Mouse (Mus musculus) ES-Bruce4 (cell line): Measurements from ENCODE around the gene Zer1. TPM values are rescaled to one million over a fixed set of nuclear protein-coding genes. Genes with fewer than 3 reads are reported as not detected.

Experiments
- H3K27ac ChIP-seq: 2 replicates; pipeline ENCODE4 v1.5.1; 2012; ENCODE audit warnings: low read length, inconsistent platforms; ENCODE audit not compliant: insufficient read depth
- H3K27me3 ChIP-seq: 2 replicates; pipeline ENCODE4 v1.6.1; 2012; ENCODE audit warnings: mild to moderate bottlenecking, low read length, inconsistent platforms; ENCODE audit not compliant: control insufficient read depth, poor library complexity, insufficient read depth, severe bottlenecking
- H3K36me3 ChIP-seq: 2 replicates; pipeline ENCODE4 v1.6.1; 2012; ENCODE audit warnings: inconsistent platforms, mild to moderate bottlenecking, low read length, moderate library complexity; ENCODE audit not compliant: control insufficient read depth, poor library complexity, insufficient read depth, severe bottlenecking
- H3K4me1 ChIP-seq: one replicate; pipeline ENCODE4 v1.8.1; 2011; ENCODE audit warnings: low read length; ENCODE audit not compliant: control insufficient read depth, insufficient read depth
- H3K4me3 ChIP-seq: 2 replicates; pipeline ENCODE4 v1.5.1; 2011; ENCODE audit warnings: low read depth, mild to moderate bottlenecking, low read length
- H3K9ac ChIP-seq: 2 replicates; pipeline ENCODE4 v1.6.1; 2012; ENCODE audit warnings: low read depth, mild to moderate bottlenecking, inconsistent platforms; ENCODE audit not compliant: poor library complexity, severe bottlenecking
- H3K9me3 ChIP-seq: replicated peaks from 2 replicates; pipeline ENCODE4 v1.6.1; 2012; ENCODE audit warnings: mild to moderate bottlenecking, low read length, inconsistent platforms; ENCODE audit not compliant: control insufficient read depth, poor library complexity, insufficient read depth, severe bottlenecking
- CTCF ChIP-seq: IDR thresholded peaks from one replicate; pipeline ENCODE4 v1.8.1; 2011; ENCODE audit warnings: low read depth, low read length
- EP300 ChIP-seq: IDR thresholded peaks from 2 replicates; pipeline ENCODE4 v1.6.1; 2011; ENCODE audit warnings: low read depth, low read length; ENCODE audit not compliant: insufficient read depth
- POLR2A ChIP-seq: IDR thresholded peaks from one replicate; pipeline ENCODE4 v1.8.1; 2011; ENCODE audit warnings: low read length; ENCODE audit not compliant: insufficient read depth
- polyA plus RNA-seq: library from polyadenylated mRNA; stranded (reverse); fragments of >200 nt; gene quantifications from 2 replicates; pipeline ENCODE4 v1.2.4, GENCODE M21; 2011; ENCODE audit warnings: low read depth; ENCODE audit not compliant: missing spikeins, insufficient read depth, insufficient read length

The Zer1 gene
- polyA plus RNA-seq, 1 experiment = 33.8 TPM

DNA sequence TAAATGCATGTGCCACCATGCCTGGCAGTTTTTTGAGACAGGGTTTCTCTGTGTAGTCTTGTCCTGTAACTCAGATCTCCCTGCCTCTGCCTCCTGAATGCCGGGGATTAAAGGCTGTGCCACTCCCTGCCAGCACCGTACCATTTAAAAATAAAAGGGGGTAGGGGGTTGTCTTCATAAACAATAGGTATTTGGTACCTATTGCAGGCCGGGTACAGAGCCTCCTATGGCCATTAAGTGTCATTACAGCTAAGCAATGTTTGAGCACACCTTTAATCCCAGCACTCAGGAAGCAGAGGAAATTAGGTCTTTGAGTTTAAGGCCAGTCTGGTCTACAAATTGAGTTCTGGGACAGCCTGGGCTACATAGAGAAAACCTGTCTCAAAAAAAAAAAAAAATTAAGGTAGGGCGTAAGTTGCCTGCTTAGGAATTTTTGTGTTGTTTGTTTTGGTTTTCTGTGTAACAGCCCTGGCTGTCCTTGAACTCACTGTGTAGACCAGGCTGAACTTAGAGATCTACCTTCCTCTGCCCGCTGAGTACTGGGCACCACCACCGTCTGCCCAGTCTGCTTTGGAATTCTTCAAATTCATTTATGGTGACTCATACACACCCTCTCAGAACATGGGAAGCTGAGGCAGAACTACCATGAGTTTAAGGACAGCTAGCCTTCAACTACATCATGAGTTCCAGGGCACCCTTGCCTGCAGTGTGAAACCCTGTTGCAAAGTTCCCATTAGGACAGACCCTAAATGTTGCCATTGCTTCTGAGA, 72.2 kb downstream of the Zer1 start:
- H3K9me3 ChIP-seq = no peaks in the 10 kb centered on the region
- TF ChIP-seq EP300 = no peak
- no peak overlapping the region for H3K27ac ChIP-seq
- H3K27me3 ChIP-seq = no peaks in the 10 kb centered on the region
- no peak overlapping the region for H3K9ac ChIP-seq
- no peaks in the 10 kb centered on the region for H3K36me3 ChIP-seq
- no peaks in the 10 kb centered on the region for H3K4me1 ChIP-seq
- H3K4me3 ChIP-seq = no peak overlapping the region

GRCm38 (mm10) chr2:30049831-30050230, 74.6 kb downstream of the Zer1 start:
- H3K36me3 ChIP-seq = no peaks in the 10 kb centered on the region
- TF ChIP-seq EP300 (no peak), CTCF (no peak), POLR2A (no peak)
- no peaks in the 10 kb centered on the region for H3K27me3 ChIP-seq
- H3K4me1 ChIP-seq = no peaks in the 10 kb centered on the region
- H3K9ac ChIP-seq = peak overlapping the region; percentile 79
- H3K27ac ChIP-seq = peak overlapping the region; percentile 57
- H3K9me3 ChIP-seq = no peaks in the 10 kb centered on the region
- H3K4me3 ChIP-seq = no peak overlapping the region

DNA sequence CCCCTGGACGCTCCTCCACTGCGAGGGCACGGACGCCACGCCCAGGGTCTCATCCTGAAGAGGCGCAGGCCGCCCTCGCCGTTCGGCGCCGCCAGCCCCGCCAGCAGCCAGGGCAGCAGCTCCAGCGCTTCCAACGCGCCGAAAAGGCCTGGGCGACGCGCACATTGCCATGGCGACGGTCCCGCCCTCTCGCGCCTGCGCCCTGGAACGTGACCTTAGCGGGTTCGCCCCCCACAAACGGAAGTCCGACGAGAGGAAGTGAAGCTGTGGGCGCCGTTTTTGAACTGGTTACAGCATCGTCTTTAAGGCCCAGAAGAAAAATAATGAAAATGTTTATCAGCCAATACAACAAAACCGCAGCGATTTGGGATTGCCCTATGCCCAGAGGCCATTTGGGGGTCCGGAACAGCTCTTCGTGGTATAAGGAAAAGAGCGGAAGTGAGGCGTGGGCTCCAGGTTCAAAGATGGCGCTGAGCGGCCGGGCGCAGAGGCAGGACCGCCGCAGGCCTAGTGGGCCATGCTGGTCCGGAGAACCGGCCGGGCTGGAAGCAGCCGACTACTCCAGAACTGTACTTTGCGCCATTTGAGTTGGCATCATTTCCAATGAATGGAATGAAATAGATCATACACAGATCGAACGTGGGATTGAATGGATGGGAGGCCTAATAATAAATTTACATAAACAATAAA, 75.5 kb downstream of the Zer1 start, which contains the start of gene Wdr34:
Gene Wdr34, minus strand, starts transcription at position 183 of the 690 bp plus-strand sequence.
- Histone ChIP-seq H3K9ac (peak within 1 kb of the TSS; percentile 79), H3K27me3 (no peaks in the 10 kb centered on the region), H3K9me3 (no peaks in the 10 kb centered on the region), H3K4me1 (peaks cover under 1% of the 10 kb centered on the region), H3K27ac (peak within 1 kb of the TSS; percentile 57), H3K36me3 (no peaks in the 10 kb centered on the region), H3K4me3 (peak within 1 kb of the TSS; percentile 78)
- TF ChIP-seq POLR2A = peak; percentile 53
- 0 out of 2 replicates have a peak, but pooled peaks have one; percentile 27 for TF ChIP-seq EP300
- no peak for TF ChIP-seq CTCF

- peak overlapping the region; percentile 79 for H3K9ac ChIP-seq
- H3K36me3 ChIP-seq = no peaks in the 10 kb centered on the region
- H3K27ac ChIP-seq = peak overlapping the region; percentile 30
- peak overlapping the region; percentile 59 for H3K4me3 ChIP-seq
- no peaks in the 10 kb centered on the region for H3K9me3 ChIP-seq
- no peak for TF ChIP-seq EP300
- no peak for TF ChIP-seq CTCF
- no peak for TF ChIP-seq POLR2A
- peaks cover 2% of the 10 kb centered on the region for H3K4me1 ChIP-seq
- H3K27me3 ChIP-seq = no peaks in the 10 kb centered on the region
Measured at GRCm38 (mm10) chr2:30048101-30048501, 76.3 kb downstream of the Zer1 start.

Other genes with a start within 250 kb of the Zer1 start
- gene Odf2, start 235.4 kb downstream of the Zer1 start, polyA plus RNA-seq = 241 and 257 TPM in 2 replicates
- gene Gle1, start 189.2 kb downstream of the Zer1 start, polyA plus RNA-seq = 56.4 and 59.7 TPM in 2 replicates
- gene Sptan1, start 159.0 kb downstream of the Zer1 start, polyA plus RNA-seq = 200 and 235 TPM in 2 replicates
- 20.6 and 22.2 TPM in 2 replicates for gene Wdr34, start 75.7 kb downstream of the Zer1 start, polyA plus RNA-seq
- 1,058 and 1,233 TPM in 2 replicates for gene Set, start 67.2 kb downstream of the Zer1 start, polyA plus RNA-seq
- 15.2 and 17.2 TPM in 2 replicates for gene Pkn3, start 46.9 kb downstream of the Zer1 start, polyA plus RNA-seq
- gene Zdhhc12, start 30.9 kb downstream of the Zer1 start, polyA plus RNA-seq = 39.0 and 41.2 TPM in 2 replicates
- gene Tbc1d13, start 9.2 kb upstream of the Zer1 start, polyA plus RNA-seq = 171 and 173 TPM in 2 replicates
- gene Endog, start 46.9 kb upstream of the Zer1 start, polyA plus RNA-seq = 6.5 and 8.0 TPM in 2 replicates
- gene Spout1, start 53.9 kb upstream of the Zer1 start, polyA plus RNA-seq = 45.9 and 50.5 TPM in 2 replicates
- 9.6 and 12.3 TPM in 2 replicates for gene Kyat1, start 81.3 kb upstream of the Zer1 start, polyA plus RNA-seq
- 19.2 and 22.0 TPM in 2 replicates for gene Lrrc8a, start 113.1 kb upstream of the Zer1 start, polyA plus RNA-seq
- 1.5 TPM in 1 of 2 replicates, not detected in the other for gene Gm28035, start 116.0 kb upstream of the Zer1 start, polyA plus RNA-seq
- 11.4 and 13.0 TPM in 2 replicates for gene Phyhd1, start 141.6 kb upstream of the Zer1 start, polyA plus RNA-seq
- 114 and 138 TPM in 2 replicates for gene Gm28038, start 156.5 kb upstream of the Zer1 start, polyA plus RNA-seq
- gene Dolk, start 161.7 kb upstream of the Zer1 start, polyA plus RNA-seq = 3.4 and 3.8 TPM in 2 replicates
- 134 and 138 TPM in 2 replicates for gene Nup188, start 161.8 kb upstream of the Zer1 start, polyA plus RNA-seq
- gene Sh3glb2, start 234.8 kb upstream of the Zer1 start, polyA plus RNA-seq = 30.8 and 32.5 TPM in 2 replicates
- 16.6 and 18.6 TPM in 2 replicates for gene Miga2, start 239.6 kb upstream of the Zer1 start, polyA plus RNA-seq